Mouse (Mus musculus) embryonic facial prominence, embryonic 13.5 days (tissue): Measurements from ENCODE around the gene Nav1. TPM values are rescaled to one million over a fixed set of nuclear protein-coding genes. Genes with fewer than 3 reads are reported as not detected.

Experiments used
- ATAC-seq: fragments of 200-750 bp; cut with Nextera tagmentation; 2 replicates; pipeline ENCODE4 v1.8.0; 2017; ENCODE audit warnings: low read depth; ENCODE audit not compliant: insufficient number of reproducible peaks, insufficient read depth, low FRiP score, low TSS enrichment
- H3K27ac ChIP-seq: fragments of 300-500 bp; sonication (generic); 2 replicates; pipeline ENCODE4 v1.5.1; 2015; ENCODE audit warnings: moderate library complexity, mild to moderate bottlenecking, inconsistent platforms
- H3K27me3 ChIP-seq: fragments of 300-500 bp; sonication (generic); 2 replicates; pipeline ENCODE4 v1.6.1; 2015; ENCODE audit warnings: mild to moderate bottlenecking, inconsistent platforms
- H3K36me3 ChIP-seq: fragments of 300-500 bp; sonication (generic); 2 replicates; pipeline ENCODE4 v1.6.1; 2015; ENCODE audit warnings: mild to moderate bottlenecking, inconsistent platforms
- H3K4me1 ChIP-seq: fragments of 300-500 bp; sonication (generic); 2 replicates; pipeline ENCODE4 v1.6.1; 2015; ENCODE audit warnings: inconsistent platforms
- H3K4me2 ChIP-seq: fragments of 300-500 bp; sonication (generic); 2 replicates; pipeline ENCODE4 v1.6.1; 2015; ENCODE audit warnings: moderate library complexity, mild to moderate bottlenecking, inconsistent platforms
- H3K4me3 ChIP-seq: fragments of 300-500 bp; sonication (generic); 2 replicates; pipeline ENCODE4 v1.5.1; 2015; ENCODE audit warnings: mild to moderate bottlenecking, inconsistent platforms
- H3K9ac ChIP-seq: fragments of 300-500 bp; sonication (generic); 2 replicates; pipeline ENCODE4 v1.6.1; 2015; ENCODE audit warnings: mild to moderate bottlenecking, inconsistent platforms
- H3K9me3 ChIP-seq: fragments of 300-500 bp; sonication (generic); 2 replicates; pipeline ENCODE4 v1.6.1; 2016; ENCODE audit warnings: inconsistent platforms
- WGBS: fragments of 180-500 bp; shearing (Covaris S2); methylation state at CpG from one replicate; pipeline ENCODE4 v1.1.7; 2015; ENCODE audit warnings: mixed read lengths; 5-methylcytosine and 5-hydroxymethylcytosine counted together
- polyA plus RNA-seq: library from polyadenylated mRNA; unstranded; fragments of >200 nt; fragmentation: Nextera tagmentation; extraction: Ambion mirVana; gene quantifications from 2 replicates; pipeline ENCODE4 v1.2.1, GENCODE M21; 2015

The Nav1 gene
- polyA plus RNA-seq, 1 experiment from 2014 or later, result 11.6 TPM

- Histone ChIP-seq H3K36me3 (no peaks in the 10 kb centered on the region), H3K4me1 (peaks cover 56% of the 10 kb centered on the region), H3K9ac (no peak overlapping the region), H3K27me3 (no peaks in the 10 kb centered on the region), H3K27ac (no peak overlapping the region), H3K4me3 (no peak overlapping the region), H3K4me2 (no peak overlapping the region), H3K9me3 (no peaks in the 10 kb centered on the region)
- WGBS, result 7% methylated on average over 4 of the region's 4 CpGs
- no peak for ATAC-seq
Observed at GRCm38 (mm10) chr1:135562115-135562514, 45.0 kb downstream of the Nav1 start.

- Histone ChIP-seq H3K9ac (no peak overlapping the region), H3K36me3 (no peaks in the 10 kb centered on the region), H3K4me2 (no peak overlapping the region), H3K4me3 (no peak overlapping the region), H3K4me1 (peaks cover 56% of the 10 kb centered on the region), H3K27ac (no peak overlapping the region), H3K9me3 (no peaks in the 10 kb centered on the region), H3K27me3 (no peaks in the 10 kb centered on the region)
- WGBS, result 45% methylated on average over 6 of the region's 6 CpGs
- no peak for ATAC-seq
Observed at GRCm38 (mm10) chr1:135561282-135561681, 45.8 kb downstream of the Nav1 start.

DNA sequence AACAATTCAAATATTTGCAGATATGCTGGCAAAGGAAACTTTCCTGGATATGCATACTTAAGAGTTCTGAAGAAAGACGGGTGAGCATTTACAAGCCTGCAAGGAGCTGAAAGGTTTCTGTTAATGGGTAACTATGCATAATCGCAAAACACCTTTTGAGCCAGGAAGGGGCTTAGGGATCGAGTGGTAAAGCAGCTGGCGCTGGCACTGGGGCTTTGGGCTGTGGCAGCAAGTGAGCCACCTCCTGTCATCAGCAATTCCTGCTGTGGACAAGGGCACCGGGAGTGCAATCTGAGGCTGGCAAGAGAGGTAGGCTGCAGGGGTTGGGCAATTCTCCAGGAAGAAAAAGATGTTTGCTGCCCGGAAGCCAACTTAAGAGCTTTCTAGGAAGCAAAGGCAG, 49.1 kb downstream of the Nav1 start:
- no peak overlapping the region for H3K9ac ChIP-seq
- no peaks in the 10 kb centered on the region for H3K9me3 ChIP-seq
- 63% methylated on average over 6 of the region's 6 CpGs for WGBS
- H3K27ac ChIP-seq, result no peak overlapping the region
- H3K4me2 ChIP-seq, result no peak overlapping the region
- H3K4me1 ChIP-seq, result peaks cover 47% of the 10 kb centered on the region
- H3K4me3 ChIP-seq, result no peak overlapping the region
- ATAC-seq, result no peak
- no peaks in the 10 kb centered on the region for H3K27me3 ChIP-seq
- no peaks in the 10 kb centered on the region for H3K36me3 ChIP-seq

GRCm38 (mm10) chr1:135555885-135556284, 51.2 kb downstream of the Nav1 start:
- Histone ChIP-seq H3K9me3 (no peaks in the 10 kb centered on the region), H3K36me3 (no peaks in the 10 kb centered on the region), H3K4me3 (no peak overlapping the region), H3K27ac (no peak overlapping the region), H3K4me1 (peaks cover 30% of the 10 kb centered on the region), H3K27me3 (no peaks in the 10 kb centered on the region), H3K4me2 (no peak overlapping the region), H3K9ac (no peak overlapping the region)
- no peak for ATAC-seq
- WGBS, result 88% methylated on average over 8 of the region's 8 CpGs

GRCm38 (mm10) chr1:135554632-135555260, 52.3 kb downstream of the Nav1 start:
- no peaks in the 10 kb centered on the region for H3K9me3 ChIP-seq
- H3K4me1 ChIP-seq, result peaks cover 23% of the 10 kb centered on the region
- H3K27ac ChIP-seq, result no peak overlapping the region; the same call in 1 of the 2 replicates
- no peak overlapping the region for H3K9ac ChIP-seq
- no peak for ATAC-seq
- 26% methylated on average over 17 of the region's 17 CpGs for WGBS
- no peaks in the 10 kb centered on the region for H3K36me3 ChIP-seq
- H3K4me2 ChIP-seq, result no peak overlapping the region
- H3K4me3 ChIP-seq, result no peak overlapping the region
- H3K27me3 ChIP-seq, result no peaks in the 10 kb centered on the region

GRCm38 (mm10) chr1:135553615-135554014, 53.5 kb downstream of the Nav1 start:
- H3K9ac ChIP-seq, result no peak overlapping the region
- no peak overlapping the region for H3K4me3 ChIP-seq
- H3K4me2 ChIP-seq, result no peak overlapping the region
- no peaks in the 10 kb centered on the region for H3K27me3 ChIP-seq
- H3K4me1 ChIP-seq, result peaks cover 27% of the 10 kb centered on the region
- H3K36me3 ChIP-seq, result no peaks in the 10 kb centered on the region
- no peak overlapping the region for H3K27ac ChIP-seq
- ATAC-seq, result no peak
- H3K9me3 ChIP-seq, result no peaks in the 10 kb centered on the region
- WGBS, result 47% methylated on average over 4 of the region's 4 CpGs

DNA sequence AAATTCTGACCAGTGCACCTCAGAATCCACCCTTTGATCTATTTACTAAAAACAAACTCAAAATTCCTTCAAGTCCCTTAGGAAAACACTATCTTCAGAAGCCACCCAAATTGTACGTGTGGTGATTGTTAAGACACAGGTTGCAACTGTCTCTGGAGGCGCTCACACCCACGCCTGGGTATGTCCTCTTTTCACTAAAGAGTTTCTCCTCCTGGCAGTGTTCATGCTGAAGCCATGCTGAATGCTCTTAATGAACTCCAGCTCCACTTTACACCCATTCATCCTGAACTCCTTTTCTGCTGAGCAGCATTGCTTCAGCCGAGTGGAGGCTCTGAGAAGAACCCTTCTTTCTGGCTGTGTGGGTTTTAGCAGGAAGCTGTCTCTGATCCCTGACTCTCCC, 53.9 kb downstream of the Nav1 start:
- H3K9ac ChIP-seq, result no peak overlapping the region
- H3K27me3 ChIP-seq, result no peaks in the 10 kb centered on the region
- ATAC-seq, result no peak
- H3K4me3 ChIP-seq, result no peak overlapping the region
- no peaks in the 10 kb centered on the region for H3K9me3 ChIP-seq
- 49% methylated on average over 4 of the region's 4 CpGs for WGBS
- H3K4me2 ChIP-seq, result no peak overlapping the region
- no peaks in the 10 kb centered on the region for H3K36me3 ChIP-seq
- H3K4me1 ChIP-seq, result peaks cover 27% of the 10 kb centered on the region
- H3K27ac ChIP-seq, result no peak overlapping the region

DNA sequence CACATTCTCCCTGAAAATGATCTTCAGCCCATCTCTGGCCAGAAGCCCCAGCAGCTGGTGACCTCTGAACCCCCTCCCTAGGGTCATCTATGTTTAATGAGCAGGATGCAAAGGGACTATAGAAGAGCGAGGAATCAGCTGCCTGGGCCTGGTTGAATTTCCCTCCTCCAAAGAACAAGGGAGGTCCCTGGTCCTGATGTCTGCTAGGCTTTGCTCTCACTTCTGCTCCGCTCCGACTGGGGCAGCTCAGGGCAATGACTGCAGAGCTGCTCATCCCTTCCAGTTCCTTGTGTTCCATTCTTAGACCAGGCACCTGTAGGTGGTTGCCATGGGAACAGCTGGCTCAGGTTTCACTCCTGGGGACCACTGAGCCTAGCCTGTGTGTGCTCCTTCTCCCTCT, 56.2 kb downstream of the Nav1 start:
- H3K27me3 ChIP-seq, result no peaks in the 10 kb centered on the region
- no peak for ATAC-seq
- WGBS, result 42% methylated on average over 3 of the region's 3 CpGs
- H3K9me3 ChIP-seq, result no peaks in the 10 kb centered on the region
- H3K9ac ChIP-seq, result no peak overlapping the region
- no peak overlapping the region for H3K4me3 ChIP-seq
- H3K27ac ChIP-seq, result no peak overlapping the region
- no peaks in the 10 kb centered on the region for H3K36me3 ChIP-seq
- H3K4me1 ChIP-seq, result peaks cover 27% of the 10 kb centered on the region
- H3K4me2 ChIP-seq, result no peak overlapping the region

DNA sequence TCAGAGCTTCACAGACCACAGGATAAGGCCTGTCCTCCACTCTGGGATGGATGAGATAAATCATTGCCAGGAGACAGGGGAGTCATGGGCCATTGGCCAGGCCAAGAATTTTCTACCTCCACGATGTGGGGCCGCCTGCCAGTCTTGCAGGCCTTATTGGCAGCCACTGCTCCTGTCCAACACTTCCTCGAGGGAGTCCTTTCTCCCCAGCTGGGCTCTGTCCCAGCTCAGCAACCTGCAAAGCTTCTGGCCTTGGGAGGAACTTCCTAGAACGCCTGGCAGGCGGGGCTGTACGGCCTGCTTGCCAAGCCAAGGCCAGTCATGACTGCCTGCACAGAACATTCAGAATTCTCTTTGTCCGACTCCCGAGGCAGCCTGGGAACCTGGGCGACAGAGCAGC, 58.3 kb downstream of the Nav1 start:
- H3K4me3 ChIP-seq, result no peak overlapping the region
- no peaks in the 10 kb centered on the region for H3K36me3 ChIP-seq
- H3K27ac ChIP-seq, result no peak overlapping the region
- H3K9me3 ChIP-seq, result no peaks in the 10 kb centered on the region
- H3K9ac ChIP-seq, result no peak overlapping the region
- no peak overlapping the region for H3K4me2 ChIP-seq
- whole genome bisulfite sequencing, result 79% methylated on average over 9 of the region's 9 CpGs
- peaks cover 22% of the 10 kb centered on the region for H3K4me1 ChIP-seq
- no peak for ATAC-seq
- no peaks in the 10 kb centered on the region for H3K27me3 ChIP-seq

DNA sequence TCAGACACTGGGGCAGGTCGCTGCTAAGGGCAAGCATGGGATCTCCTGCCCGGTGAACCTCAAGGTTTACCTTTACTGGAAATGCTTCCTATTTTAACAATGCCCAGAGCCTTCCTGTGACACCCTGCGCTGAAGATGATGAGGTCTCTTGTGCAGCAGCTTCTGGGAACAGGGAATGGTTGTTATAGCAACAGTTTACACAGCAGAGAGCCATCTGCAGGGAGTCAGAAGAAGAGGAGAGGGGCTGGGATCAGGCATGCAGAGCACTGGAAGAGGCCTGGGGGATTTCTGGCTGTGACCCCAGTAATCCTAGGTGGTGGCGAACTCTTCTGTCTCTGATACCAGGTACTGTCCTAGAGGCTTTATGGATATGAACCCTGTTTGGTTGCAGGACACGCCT, 61.0 kb downstream of the Nav1 start:
- H3K27ac ChIP-seq, result no peak overlapping the region
- 65% methylated on average over 5 of the region's 5 CpGs for WGBS

DNA sequence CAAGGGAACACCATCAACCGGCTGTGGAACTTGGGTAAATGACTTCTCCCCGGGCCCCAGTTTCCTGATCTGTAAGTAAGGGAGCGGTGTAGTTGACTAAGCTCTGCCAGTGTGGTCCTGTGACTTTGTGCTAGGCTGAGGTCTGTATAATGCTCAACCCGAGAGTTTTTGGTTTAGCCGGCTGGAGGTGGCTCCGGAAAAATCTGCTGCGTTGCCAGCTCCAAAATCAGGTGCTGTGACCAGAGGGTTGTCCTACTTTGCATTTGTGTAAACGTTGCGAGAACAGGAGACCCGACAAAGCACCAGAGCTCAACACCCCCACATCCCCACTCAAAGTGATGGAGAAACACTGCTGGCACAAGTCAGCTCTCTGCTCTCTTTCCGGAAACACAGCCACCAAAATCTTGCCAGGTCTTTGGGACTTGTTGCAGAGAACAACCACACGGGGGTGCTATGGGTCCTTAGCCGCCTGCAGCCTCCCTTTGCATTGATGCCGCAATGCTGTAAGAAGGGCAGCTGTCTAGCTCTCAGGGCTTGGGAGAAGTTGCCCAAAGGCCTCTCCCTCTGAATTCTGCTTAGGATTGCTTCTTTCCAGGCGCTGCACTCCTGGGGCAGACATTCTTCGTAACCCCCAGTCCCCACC, 62.5 kb downstream of the Nav1 start:
- no peaks in the 10 kb centered on the region for H3K27me3 ChIP-seq
- no peak overlapping the region for H3K9ac ChIP-seq
- WGBS, result 38% methylated on average over 16 of the region's 16 CpGs
- H3K4me1 ChIP-seq, result peaks cover 16% of the 10 kb centered on the region
- H3K4me2 ChIP-seq, result no peak overlapping the region
- no peaks in the 10 kb centered on the region for H3K9me3 ChIP-seq
- H3K4me3 ChIP-seq, result no peak overlapping the region
- 0 out of 2 replicates have a peak overlapping the region, but pooled peaks have one; percentile 48 for H3K27ac ChIP-seq
- no peaks in the 10 kb centered on the region for H3K36me3 ChIP-seq
- ATAC-seq, result peak; percentile 43; the same call in 1 of the 2 replicates

More for the DNA sequence above, 61.0 kb downstream of the Nav1 start:
- Histone ChIP-seq H3K4me2 (no peak overlapping the region), H3K9me3 (no peaks in the 10 kb centered on the region), H3K4me3 (no peak overlapping the region), H3K27me3 (no peaks in the 10 kb centered on the region), H3K36me3 (no peaks in the 10 kb centered on the region), H3K4me1 (peaks cover 16% of the 10 kb centered on the region), H3K9ac (0 out of 2 replicates have a peak overlapping the region, but pooled peaks have one; percentile 27)
- no peak for ATAC-seq
